Mouse (Mus musculus) liver, embryonic 16.5 days (tissue): ENCODE results near the gene 1700001C19Rik. TPM values are rescaled to one million over a fixed set of nuclear protein-coding genes. Genes with fewer than 3 reads are reported as not detected.
A peak's percentile ranks its signal among the peaks of the same experiment; 100 is the strongest.

Experiments
- ATAC-seq: fragments of 200-750 bp; cut with Nextera tagmentation; 2 replicates; pipeline ENCODE4 v1.8.0; 2017; ENCODE audit warnings: low read depth, mild to moderate bottlenecking, moderate number of reproducible peaks, moderate library complexity
- H3K27ac ChIP-seq: fragments of 300-500 bp; sonication (generic); 2 replicates; pipeline ENCODE4 v1.5.1; 2014; ENCODE audit warnings: mild to moderate bottlenecking, low read length
- H3K27me3 ChIP-seq: fragments of 300-500 bp; sonication (generic); 2 replicates; pipeline ENCODE4 v1.6.1; 2014; ENCODE audit warnings: low read depth, low read length, mixed read lengths; ENCODE audit not compliant: control insufficient read depth, insufficient read depth
- H3K36me3 ChIP-seq: fragments of 300-500 bp; sonication (generic); 2 replicates; pipeline ENCODE4 v1.6.1; 2014; ENCODE audit warnings: mild to moderate bottlenecking; ENCODE audit not compliant: control insufficient read depth, insufficient read depth
- H3K4me1 ChIP-seq: fragments of 300-500 bp; sonication (generic); 2 replicates; pipeline ENCODE4 v1.6.1; 2014; ENCODE audit warnings: low read depth, low read length, mixed read lengths; ENCODE audit not compliant: control insufficient read depth
- H3K4me2 ChIP-seq: fragments of 300-500 bp; sonication (generic); 2 replicates; pipeline ENCODE4 v1.6.1; 2014; ENCODE audit warnings: low read depth, low read length, mixed read lengths
- H3K4me3 ChIP-seq: fragments of 300-500 bp; sonication (generic); 2 replicates; pipeline ENCODE4 v1.5.1; 2014; ENCODE audit warnings: low read depth, mild to moderate bottlenecking, low read length
- H3K9ac ChIP-seq: fragments of 300-500 bp; sonication (generic); 2 replicates; pipeline ENCODE4 v1.6.1; 2014; ENCODE audit warnings: low read depth, low read length
- H3K9me3 ChIP-seq: fragments of 300-500 bp; sonication (generic); replicated peaks from 2 replicates; pipeline ENCODE4 v1.6.1; 2016; ENCODE audit warnings: low read length; ENCODE audit not compliant: control insufficient read depth
- WGBS: fragments of 180-500 bp; shearing (Covaris S2); extraction: QIAGEN DNeasy Blood & Tissue Kit; methylation state at CpG from one replicate; pipeline ENCODE4 v1.1.7; 2014; ENCODE audit not compliant: insufficient replicate concordance; 5-methylcytosine and 5-hydroxymethylcytosine counted together
- polyA plus RNA-seq: library from polyadenylated mRNA; unstranded; fragments of >200 nt; fragmentation: Nextera tagmentation; extraction: Ambion mirVana; gene quantifications from 2 replicates; pipeline ENCODE4 v1.2.1, GENCODE M21; 2015

Gene 1700001C19Rik
- polyA plus RNA-seq, 1 experiment from 2014 or later, result 2.3 TPM

- Histone ChIP-seq H3K4me3 (no peak overlapping the region), H3K36me3 (no peaks in the 10 kb centered on the region), H3K27ac (peak overlapping the region; percentile 42; the same call in 1 of the 2 replicates), H3K4me2 (no peak overlapping the region), H3K9ac (no peak overlapping the region), H3K9me3 (no peaks in the 10 kb centered on the region), H3K4me1 (peaks cover 18% of the 10 kb centered on the region), H3K27me3 (peaks cover 14% of the 10 kb centered on the region)
- 62% methylated on average over 11 of the region's 11 CpGs for WGBS
- ATAC-seq, result no peak
These were observed 27.8 kb upstream of the 1700001C19Rik start for GRCm38 (mm10) chr17:47465016-47465415.

GRCm38 (mm10) chr17:47464248-47464965 lies 27.2 kb upstream of the 1700001C19Rik start:
- Histone ChIP-seq H3K4me2 (no peak overlapping the region), H3K27me3 (peaks cover 14% of the 10 kb centered on the region), H3K9me3 (no peaks in the 10 kb centered on the region), H3K36me3 (no peaks in the 10 kb centered on the region), H3K4me1 (peaks cover 18% of the 10 kb centered on the region), H3K9ac (no peak overlapping the region), H3K4me3 (no peak overlapping the region), H3K27ac (peak overlapping the region; percentile 58)
- WGBS, result 54% methylated on average over 12 of the region's 12 CpGs
- peak; percentile 74 for ATAC-seq

- no peak overlapping the region for H3K4me2 ChIP-seq
- H3K36me3 ChIP-seq, result no peaks in the 10 kb centered on the region
- WGBS, result 49% methylated on average over 9 of the region's 9 CpGs
- no peak overlapping the region for H3K4me3 ChIP-seq
- H3K4me1 ChIP-seq, result peaks cover 18% of the 10 kb centered on the region
- H3K9ac ChIP-seq, result no peak overlapping the region
- peak; percentile 60 for ATAC-seq
- H3K27me3 ChIP-seq, result peaks cover 4% of the 10 kb centered on the region
- H3K27ac ChIP-seq, result peak overlapping the region; percentile 59
- no peaks in the 10 kb centered on the region for H3K9me3 ChIP-seq
These were observed 25.7 kb upstream of the 1700001C19Rik start for GRCm38 (mm10) chr17:47462728-47463388.

- Histone ChIP-seq H3K4me2 (no peak overlapping the region), H3K27ac (peak overlapping the region; percentile 59), H3K4me3 (no peak overlapping the region), H3K9me3 (no peaks in the 10 kb centered on the region), H3K4me1 (peaks cover 18% of the 10 kb centered on the region), H3K27me3 (no peaks in the 10 kb centered on the region), H3K36me3 (no peaks in the 10 kb centered on the region), H3K9ac (no peak overlapping the region)
- no peak for ATAC-seq
- WGBS, result 68% methylated on average over 7 of the region's 7 CpGs
These were observed 25.0 kb upstream of the 1700001C19Rik start for GRCm38 (mm10) chr17:47462209-47462608.

GRCm38 (mm10) chr17:47461688-47462087 lies 24.5 kb upstream of the 1700001C19Rik start:
- WGBS, result 38% methylated on average over 3 of the region's 3 CpGs
- no peak for ATAC-seq
- Histone ChIP-seq H3K4me3 (no peak overlapping the region), H3K4me2 (no peak overlapping the region), H3K9ac (no peak overlapping the region), H3K27ac (no peak overlapping the region), H3K9me3 (no peaks in the 10 kb centered on the region), H3K4me1 (peaks cover 19% of the 10 kb centered on the region), H3K27me3 (no peaks in the 10 kb centered on the region), H3K36me3 (no peaks in the 10 kb centered on the region)

GRCm38 (mm10) chr17:47459341-47459919 lies 22.3 kb upstream of the 1700001C19Rik start:
- H3K9ac ChIP-seq, result no peak overlapping the region
- H3K9me3 ChIP-seq, result no peaks in the 10 kb centered on the region
- H3K4me2 ChIP-seq, result no peak overlapping the region
- no peaks in the 10 kb centered on the region for H3K27me3 ChIP-seq
- no peak overlapping the region for H3K4me3 ChIP-seq
- H3K27ac ChIP-seq, result no peak overlapping the region
- no peak for ATAC-seq
- 30% methylated on average over 3 of the region's 3 CpGs for WGBS
- peaks cover 24% of the 10 kb centered on the region for H3K4me1 ChIP-seq
- no peaks in the 10 kb centered on the region for H3K36me3 ChIP-seq

GRCm38 (mm10) chr17:47458936-47459335 lies 21.8 kb upstream of the 1700001C19Rik start:
- Histone ChIP-seq H3K4me1 (peaks cover 24% of the 10 kb centered on the region), H3K27ac (no peak overlapping the region), H3K4me3 (no peak overlapping the region), H3K36me3 (no peaks in the 10 kb centered on the region), H3K9me3 (no peaks in the 10 kb centered on the region), H3K27me3 (no peaks in the 10 kb centered on the region), H3K4me2 (no peak overlapping the region), H3K9ac (no peak overlapping the region)
- 82% methylated on average over 2 of the region's 2 CpGs for WGBS
- ATAC-seq, result no peak

- Histone ChIP-seq H3K9ac (no peak overlapping the region), H3K4me3 (no peak overlapping the region), H3K9me3 (no peaks in the 10 kb centered on the region), H3K36me3 (no peaks in the 10 kb centered on the region), H3K4me2 (no peak overlapping the region), H3K4me1 (peaks cover 22% of the 10 kb centered on the region), H3K27ac (no peak overlapping the region), H3K27me3 (no peaks in the 10 kb centered on the region)
- no peak for ATAC-seq
- 67% methylated on average over 13 of the region's 13 CpGs for WGBS
These were observed 21.1 kb upstream of the 1700001C19Rik start for GRCm38 (mm10) chr17:47458310-47458709.

- H3K9ac ChIP-seq, result no peak overlapping the region
- no peaks in the 10 kb centered on the region for H3K9me3 ChIP-seq
- H3K4me1 ChIP-seq, result peaks cover 18% of the 10 kb centered on the region
- H3K36me3 ChIP-seq, result no peaks in the 10 kb centered on the region
- 0 out of 2 replicates have a peak overlapping the region, but pooled peaks have one; percentile 20 for H3K4me3 ChIP-seq
- 22% methylated on average over 8 of the region's 8 CpGs for WGBS
- peak overlapping the region; percentile 45 for H3K27ac ChIP-seq
- no peaks in the 10 kb centered on the region for H3K27me3 ChIP-seq
- H3K4me2 ChIP-seq, result peak overlapping the region; percentile 18
- peak; percentile 76 for ATAC-seq
These were observed 17.5 kb upstream of the 1700001C19Rik start for GRCm38 (mm10) chr17:47454675-47455074.
